Mouse (Mus musculus) heart, embryonic 11.5 days (tissue): ENCODE measurements at regions not wholly inside any gene's neighbourhood (a gene's known extent, or its start where the extent isn't known, plus 50 kb on each side); places are given as distances from the start of the nearest gene placed in this dataset.
"Not testable (repeated sequence)": the region's sequence is repeated elsewhere in the genome, so short reads cannot be mapped to it uniquely, and the experiment has no call there.

Source experiments
- ATAC-seq: fragments of 200-750 bp; cut with Nextera tagmentation; replicated peaks from 2 replicates; pipeline ENCODE4 v1.8.0; 2017; ENCODE audit warnings: moderate library complexity; ENCODE audit not compliant: insufficient number of reproducible peaks, low FRiP score, low TSS enrichment
- H3K27ac ChIP-seq: fragments of 300-500 bp; sonication (generic); 2 replicates; pipeline ENCODE4 v1.5.1; 2014; ENCODE audit warnings: mild to moderate bottlenecking, low read depth, low read length
- H3K27me3 ChIP-seq: fragments of 300-500 bp; sonication (generic); 2 replicates; pipeline ENCODE4 v1.6.1; 2014; ENCODE audit warnings: mild to moderate bottlenecking, low read length, mixed read lengths; ENCODE audit not compliant: control insufficient read depth, insufficient read depth
- H3K36me3 ChIP-seq: fragments of 300-500 bp; sonication (generic); 2 replicates; pipeline ENCODE4 v1.6.1; 2014; ENCODE audit warnings: mild to moderate bottlenecking, low read length, moderate library complexity, mixed read lengths; ENCODE audit not compliant: control insufficient read depth, insufficient read depth
- H3K4me1 ChIP-seq: fragments of 300-500 bp; sonication (generic); 2 replicates; pipeline ENCODE4 v1.6.1; 2014; ENCODE audit warnings: low read length; ENCODE audit not compliant: control insufficient read depth, insufficient read depth
- H3K4me2 ChIP-seq: fragments of 300-500 bp; sonication (generic); 2 replicates; pipeline ENCODE4 v1.6.1; 2014; ENCODE audit warnings: mild to moderate bottlenecking, moderate library complexity
- H3K4me3 ChIP-seq: fragments of 300-500 bp; sonication (generic); 2 replicates; pipeline ENCODE4 v1.5.1; 2014; ENCODE audit warnings: low read depth, low read length
- H3K9ac ChIP-seq: fragments of 300-500 bp; sonication (generic); 2 replicates; pipeline ENCODE4 v1.6.1; 2014; ENCODE audit warnings: mild to moderate bottlenecking, low read depth, low read length, moderate library complexity
- H3K9me3 ChIP-seq: fragments of 300-500 bp; sonication (generic); replicated peaks from 2 replicates; pipeline ENCODE4 v1.6.1; 2016; ENCODE audit warnings: low read length; ENCODE audit not compliant: control insufficient read depth
- WGBS: fragments of 180-500 bp; shearing (Covaris S2); extraction: QIAGEN DNeasy Blood & Tissue Kit; methylation state at CpG from one replicate; pipeline ENCODE4 v1.1.7; 2014; ENCODE audit not compliant: insufficient replicate concordance; 5-methylcytosine and 5-hydroxymethylcytosine counted together

DNA sequence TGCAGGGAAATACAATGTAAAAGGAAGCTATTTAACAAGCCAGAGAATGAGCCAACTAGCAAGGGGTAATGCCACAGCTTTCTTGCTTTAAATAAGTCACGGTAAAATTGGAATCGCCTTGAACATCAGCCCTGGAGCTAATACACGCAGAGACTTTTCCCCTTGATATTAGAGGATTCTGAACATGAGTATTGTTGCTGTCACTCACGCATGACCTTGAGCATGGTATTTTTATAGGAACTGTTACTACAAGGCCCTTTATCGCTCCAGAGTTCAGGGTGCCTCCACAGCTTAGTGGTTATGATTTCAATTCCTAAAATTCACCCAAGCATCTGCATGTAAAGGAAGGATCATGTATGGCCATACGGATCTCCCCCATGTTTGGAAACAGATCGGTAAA, 161.7 kb downstream of the Vegfc start:
- not testable (repeated sequence) for H3K4me3 ChIP-seq, ATAC-seq, H3K4me1 ChIP-seq, H3K9ac ChIP-seq, H3K4me2 ChIP-seq, H3K27me3 ChIP-seq, H3K9me3 ChIP-seq, H3K36me3 ChIP-seq, H3K27ac ChIP-seq
- WGBS, result 89% methylated on average over 7 of the region's 7 CpGs

DNA sequence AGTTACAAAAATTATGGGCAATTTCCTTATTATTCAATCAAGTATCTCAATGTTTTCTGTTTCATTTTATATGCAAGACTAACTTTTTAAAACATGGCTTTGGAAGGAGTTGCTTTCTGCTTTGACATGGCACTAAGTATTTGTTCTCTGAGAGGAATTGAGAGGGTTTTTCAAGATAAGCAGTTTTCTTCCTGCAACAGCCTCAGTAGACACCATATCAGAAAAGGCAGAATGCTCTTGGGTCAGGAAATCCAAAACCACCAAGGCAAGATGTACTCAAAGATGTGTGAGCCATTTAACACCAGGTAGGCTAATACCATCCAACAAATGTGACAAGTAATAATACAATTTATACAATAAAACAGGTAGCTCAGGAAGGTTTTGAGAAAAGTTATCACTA, 178.0 kb downstream of the Vegfc start:
- Histone ChIP-seq H3K9ac (no peak overlapping the region), H3K27me3 (no peaks in the 10 kb centered on the region), H3K4me3 (no peak overlapping the region), H3K36me3 (no peaks in the 10 kb centered on the region), H3K4me2 (no peak overlapping the region), H3K4me1 (no peaks in the 10 kb centered on the region), H3K27ac (no peak overlapping the region), H3K9me3 (no peaks in the 10 kb centered on the region)
- ATAC-seq, result no peak

DNA sequence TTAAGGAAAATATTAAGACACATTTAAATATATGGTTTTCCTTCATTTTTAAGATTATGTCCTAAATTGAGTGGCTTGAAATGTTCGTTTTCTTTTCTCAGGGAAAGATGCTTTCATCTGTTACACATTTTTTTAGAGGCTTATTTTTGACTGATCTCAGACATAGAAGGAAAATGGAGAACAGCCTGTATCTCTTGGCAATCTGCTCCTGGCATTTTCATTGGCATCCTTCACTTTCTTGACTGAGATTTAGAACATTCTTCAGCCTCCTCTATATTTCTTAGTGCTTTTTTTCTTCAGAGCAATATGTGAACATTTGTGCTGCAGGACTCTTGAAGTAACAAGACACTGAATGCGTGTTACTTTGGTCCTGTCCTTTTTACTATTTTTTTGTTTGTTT, 192.7 kb downstream of the Vegfc start:
- H3K9ac ChIP-seq, result no peak overlapping the region
- WGBS, result 76% methylated on average over 2 of the region's 2 CpGs
- H3K4me1 ChIP-seq, result no peaks in the 10 kb centered on the region
- ATAC-seq, result no peak
- H3K4me2 ChIP-seq, result no peak overlapping the region
- H3K27ac ChIP-seq, result no peak overlapping the region
- H3K9me3 ChIP-seq, result no peaks in the 10 kb centered on the region
- no peaks in the 10 kb centered on the region for H3K27me3 ChIP-seq
- H3K36me3 ChIP-seq, result no peaks in the 10 kb centered on the region
- no peak overlapping the region for H3K4me3 ChIP-seq

DNA sequence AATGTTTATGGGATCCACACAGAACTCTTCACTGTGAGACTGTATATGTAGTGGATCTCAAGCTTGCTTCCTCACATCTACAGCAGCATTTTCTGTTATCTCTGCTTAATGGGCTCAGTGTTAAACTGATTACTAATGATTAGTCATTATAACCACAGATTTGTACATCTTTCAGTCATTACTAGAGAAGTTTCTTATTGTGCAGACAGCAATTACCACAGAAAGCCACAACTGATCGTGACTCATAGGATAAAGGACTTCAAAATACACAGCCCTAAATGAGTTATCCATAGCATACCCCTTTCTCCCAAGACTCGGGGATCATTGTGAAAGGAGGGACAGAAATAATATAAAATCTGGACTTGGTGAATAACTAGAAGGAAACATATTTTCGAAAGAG, 195.7 kb downstream of the Vegfc start:
- WGBS, result 75% methylated on average over 3 of the region's 3 CpGs
- H3K36me3 ChIP-seq, result no peaks in the 10 kb centered on the region
- no peak overlapping the region for H3K27ac ChIP-seq
- no peak overlapping the region for H3K4me3 ChIP-seq
- H3K27me3 ChIP-seq, result no peaks in the 10 kb centered on the region
- H3K4me1 ChIP-seq, result no peaks in the 10 kb centered on the region
- no peak overlapping the region for H3K4me2 ChIP-seq
- no peak overlapping the region for H3K9ac ChIP-seq
- no peaks in the 10 kb centered on the region for H3K9me3 ChIP-seq
- ATAC-seq, result no peak

- H3K4me1 ChIP-seq, result no peaks in the 10 kb centered on the region
- H3K4me3 ChIP-seq, result no peak overlapping the region
- ATAC-seq, result peak; percentile 68
- H3K27me3 ChIP-seq, result no peaks in the 10 kb centered on the region
- WGBS, result 15% methylated on average over 1 of the region's 1 CpGs
- no peak overlapping the region for H3K4me2 ChIP-seq
- no peak overlapping the region for H3K27ac ChIP-seq
- H3K9ac ChIP-seq, result no peak overlapping the region
- no peaks in the 10 kb centered on the region for H3K36me3 ChIP-seq
- H3K9me3 ChIP-seq, result no peaks in the 10 kb centered on the region
Observed at GRCm38 (mm10) chr8:54275487-54275886, 198.1 kb downstream of the Vegfc start.
